Mouse (Mus musculus) liver, adult 2 months (tissue): Measurements from ENCODE around the gene Dlx3.

Experiments used
- CTCF ChIP-seq: fragments of 200-500 bp; IDR thresholded peaks from 2 replicates; pipeline ENCODE4 v1.5.1; 2011; ENCODE audit warnings: low read depth, low read length, control low read depth
- POLR2A ChIP-seq: fragments of 200-500 bp; IDR thresholded peaks from 2 replicates; pipeline ENCODE4 v1.6.1; 2011; ENCODE audit warnings: low read length, control low read depth; ENCODE audit not compliant: insufficient read depth; ENCODE audit errors: extremely low read depth

- TF ChIP-seq CTCF (no peak), POLR2A (no peak)
Measured at GRCm38 (mm10) chr11:95150269-95151049, 30.5 kb downstream of the Dlx3 start.
